Mouse (Mus musculus) forebrain, embryonic 15.5 days (tissue): ENCODE data around the gene Hes3. TPM values are rescaled to one million over a fixed set of nuclear protein-coding genes. Genes with fewer than 3 reads are reported as not detected.
A peak's percentile ranks its signal among the peaks of the same experiment; 100 is the strongest.

Experiments used
- ATAC-seq: fragments of 200-750 bp; cut with Nextera tagmentation; replicated peaks from 2 replicates; pipeline ENCODE4 v1.8.0; 2017; ENCODE audit warnings: mild to moderate bottlenecking, moderate TSS enrichment, moderate library complexity
- H3K27ac ChIP-seq: fragments of 300-500 bp; sonication (generic); replicated peaks from 2 replicates; pipeline ENCODE4 v1.5.1; 2015; ENCODE audit warnings: mild to moderate bottlenecking, inconsistent platforms
- H3K27me3 ChIP-seq: fragments of 300-500 bp; sonication (generic); 2 replicates; pipeline ENCODE4 v1.6.1; 2015; ENCODE audit warnings: inconsistent platforms
- H3K36me3 ChIP-seq: fragments of 300-500 bp; sonication (generic); 2 replicates; pipeline ENCODE4 v1.6.1; 2015; ENCODE audit warnings: mild to moderate bottlenecking, inconsistent platforms
- H3K4me1 ChIP-seq: fragments of 300-500 bp; sonication (generic); 2 replicates; pipeline ENCODE4 v1.6.1; 2015; ENCODE audit warnings: inconsistent platforms
- H3K4me2 ChIP-seq: fragments of 300-500 bp; sonication (generic); replicated peaks from 2 replicates; pipeline ENCODE4 v1.6.1; 2015; ENCODE audit warnings: mild to moderate bottlenecking, inconsistent platforms
- H3K4me3 ChIP-seq: fragments of 300-500 bp; sonication (generic); 2 replicates; pipeline ENCODE4 v1.5.1; 2015; ENCODE audit warnings: mild to moderate bottlenecking, inconsistent platforms
- H3K9ac ChIP-seq: fragments of 300-500 bp; sonication (generic); replicated peaks from 2 replicates; pipeline ENCODE4 v1.6.1; 2015; ENCODE audit warnings: mild to moderate bottlenecking, inconsistent platforms
- H3K9me3 ChIP-seq: fragments of 300-500 bp; sonication (generic); 2 replicates; pipeline ENCODE4 v1.6.1; 2016; ENCODE audit warnings: inconsistent platforms
- WGBS: fragments of 180-500 bp; shearing (Covaris S2); methylation state at CpG from one replicate; pipeline ENCODE4 v1.1.7; 2015; ENCODE audit warnings: mixed read lengths; 5-methylcytosine and 5-hydroxymethylcytosine counted together
- polyA plus RNA-seq: library from polyadenylated mRNA; unstranded; fragments of >200 nt; fragmentation: Nextera tagmentation; extraction: Ambion mirVana; gene quantifications from 2 replicates; pipeline ENCODE4 v1.2.1, GENCODE M21; 2015

Hes3 gene
- polyA plus RNA-seq, 1 experiment from 2014 or later, result 0.09 TPM

GRCm38 (mm10) chr4:152288398-152288945 is 3.0 kb downstream of the Hes3 start:
- Histone ChIP-seq H3K9me3 (no peaks in the 10 kb centered on the region), H3K9ac (no peak overlapping the region), H3K4me1 (peaks cover 42% of the 10 kb centered on the region), H3K4me3 (no peak overlapping the region), H3K4me2 (no peak overlapping the region), H3K36me3 (no peaks in the 10 kb centered on the region), H3K27me3 (peaks cover 90% of the 10 kb centered on the region), H3K27ac (no peak overlapping the region)
- ATAC-seq, result no peak
- 37% methylated on average over 18 of the region's 18 CpGs for WGBS

GRCm38 (mm10) chr4:152287317-152288120 is 3.9 kb downstream of the Hes3 start:
- WGBS, result 8% methylated on average over 19 of the region's 19 CpGs
- no peak overlapping the region for H3K27ac ChIP-seq
- H3K9me3 ChIP-seq, result no peaks in the 10 kb centered on the region
- H3K36me3 ChIP-seq, result no peaks in the 10 kb centered on the region
- peaks cover 90% of the 10 kb centered on the region for H3K27me3 ChIP-seq
- peak overlapping the region; percentile 65 for H3K4me2 ChIP-seq
- no peak overlapping the region for H3K4me3 ChIP-seq
- H3K4me1 ChIP-seq, result peaks cover 51% of the 10 kb centered on the region
- no peak for ATAC-seq
- H3K9ac ChIP-seq, result no peak overlapping the region

GRCm38 (mm10) chr4:152286887-152287286 is 4.6 kb downstream of the Hes3 start:
- H3K27me3 ChIP-seq, result peaks cover 90% of the 10 kb centered on the region
- WGBS, result 3% methylated on average over 26 of the region's 26 CpGs
- H3K27ac ChIP-seq, result no peak overlapping the region
- peak overlapping the region; percentile 65 for H3K4me2 ChIP-seq
- no peaks in the 10 kb centered on the region for H3K9me3 ChIP-seq
- peaks cover 51% of the 10 kb centered on the region for H3K4me1 ChIP-seq
- H3K4me3 ChIP-seq, result peak overlapping the region; percentile 42
- no peak for ATAC-seq
- H3K36me3 ChIP-seq, result no peaks in the 10 kb centered on the region
- H3K9ac ChIP-seq, result peak overlapping the region; percentile 43; the same call in 1 of the 2 replicates

- Histone ChIP-seq H3K4me1 (peaks cover 51% of the 10 kb centered on the region), H3K9ac (peak overlapping the region; percentile 43), H3K27me3 (peaks cover 90% of the 10 kb centered on the region), H3K9me3 (no peaks in the 10 kb centered on the region), H3K4me3 (peak overlapping the region; percentile 42), H3K4me2 (peak overlapping the region; percentile 65), H3K27ac (no peak overlapping the region), H3K36me3 (no peaks in the 10 kb centered on the region)
- under 1% methylated on average over 32 of the region's 32 CpGs for WGBS
- ATAC-seq, result peak; percentile 9; the same call in 1 of the 2 replicates
Observed at GRCm38 (mm10) chr4:152286183-152286582, 5.3 kb downstream of the Hes3 start.

GRCm38 (mm10) chr4:152285505-152285904 is 6.0 kb downstream of the Hes3 start:
- H3K4me3 ChIP-seq, result no peak overlapping the region
- no peak overlapping the region for H3K4me2 ChIP-seq
- peaks cover 44% of the 10 kb centered on the region for H3K4me1 ChIP-seq
- H3K27me3 ChIP-seq, result peaks cover 90% of the 10 kb centered on the region
- H3K9me3 ChIP-seq, result no peaks in the 10 kb centered on the region
- WGBS, result 3% methylated on average over 10 of the region's 10 CpGs
- ATAC-seq, result no peak
- no peak overlapping the region for H3K27ac ChIP-seq
- H3K36me3 ChIP-seq, result no peaks in the 10 kb centered on the region
- no peak overlapping the region for H3K9ac ChIP-seq

- peak overlapping the region; percentile 37 for H3K9ac ChIP-seq
- peak overlapping the region; percentile 60 for H3K4me2 ChIP-seq
Observed at GRCm38 (mm10) chr4:152283186-152283950, 8.1 kb downstream of the Hes3 start.

GRCm38 (mm10) chr4:152282721-152283120 is 8.7 kb downstream of the Hes3 start:
- no peak; the same call in 1 of the 2 replicates for ATAC-seq
- Histone ChIP-seq H3K9me3 (no peaks in the 10 kb centered on the region), H3K4me1 (peaks cover 29% of the 10 kb centered on the region), H3K4me3 (peak overlapping the region; percentile 38), H3K36me3 (no peaks in the 10 kb centered on the region), H3K27ac (no peak overlapping the region), H3K4me2 (peak overlapping the region; percentile 60), H3K9ac (peak overlapping the region; percentile 37), H3K27me3 (peaks cover 79% of the 10 kb centered on the region)
- 15% methylated on average over 34 of the region's 34 CpGs for WGBS

More at GRCm38 (mm10) chr4:152283186-152283950, 8.1 kb downstream of the Hes3 start:
- WGBS, result 5% methylated on average over 68 of the region's 70 CpGs
- no peak overlapping the region for H3K27ac ChIP-seq
- H3K9me3 ChIP-seq, result no peaks in the 10 kb centered on the region
- H3K36me3 ChIP-seq, result no peaks in the 10 kb centered on the region
- peak; percentile 83 for ATAC-seq
- peaks cover 35% of the 10 kb centered on the region for H3K4me1 ChIP-seq
- peaks cover 85% of the 10 kb centered on the region for H3K27me3 ChIP-seq
- peak overlapping the region; percentile 38 for H3K4me3 ChIP-seq

GRCm38 (mm10) chr4:152281601-152282000 is 9.9 kb downstream of the Hes3 start:
- Histone ChIP-seq H3K27me3 (peaks cover 68% of the 10 kb centered on the region), H3K4me1 (peaks cover 18% of the 10 kb centered on the region), H3K27ac (no peak overlapping the region), H3K36me3 (no peaks in the 10 kb centered on the region), H3K9me3 (no peaks in the 10 kb centered on the region), H3K4me3 (no peak overlapping the region), H3K9ac (no peak overlapping the region), H3K4me2 (no peak overlapping the region)
- no peak for ATAC-seq
- WGBS, result 47% methylated on average over 15 of the region's 15 CpGs

GRCm38 (mm10) chr4:152278986-152279385 is 12.5 kb downstream of the Hes3 start:
- Histone ChIP-seq H3K27ac (no peak overlapping the region), H3K9ac (no peak overlapping the region), H3K36me3 (no peaks in the 10 kb centered on the region), H3K4me3 (no peak overlapping the region), H3K4me2 (no peak overlapping the region), H3K4me1 (peaks cover 23% of the 10 kb centered on the region), H3K9me3 (no peaks in the 10 kb centered on the region), H3K27me3 (peaks cover 62% of the 10 kb centered on the region)
- ATAC-seq, result no peak
- 82% methylated on average over 23 of the region's 23 CpGs for WGBS

GRCm38 (mm10) chr4:152277916-152278315 is 13.5 kb downstream of the Hes3 start:
- Histone ChIP-seq H3K27me3 (peaks cover 53% of the 10 kb centered on the region), H3K4me3 (no peak overlapping the region), H3K4me1 (peaks cover 22% of the 10 kb centered on the region), H3K4me2 (no peak overlapping the region), H3K36me3 (no peaks in the 10 kb centered on the region), H3K27ac (no peak overlapping the region), H3K9ac (no peak overlapping the region), H3K9me3 (no peaks in the 10 kb centered on the region)
- ATAC-seq, result no peak
- WGBS, result 71% methylated on average over 2 of the region's 2 CpGs

- Histone ChIP-seq H3K4me2 (no peak overlapping the region), H3K9ac (no peak overlapping the region), H3K36me3 (no peaks in the 10 kb centered on the region), H3K27me3 (peaks cover 41% of the 10 kb centered on the region), H3K27ac (no peak overlapping the region), H3K4me3 (no peak overlapping the region), H3K4me1 (peaks cover 22% of the 10 kb centered on the region), H3K9me3 (no peaks in the 10 kb centered on the region)
- no peak for ATAC-seq
- WGBS, result 49% methylated on average over 10 of the region's 10 CpGs
Observed at GRCm38 (mm10) chr4:152276389-152277347, 14.8 kb downstream of the Hes3 start.
